Mouse (Mus musculus) mesoderm, embryonic 11.5 days (tissue): ENCODE data around the gene Ptpn14.
A peak's percentile ranks its signal among the peaks of the same experiment; 100 is the strongest.

Experiments
- DNase-seq: peaks from one replicate; pipeline ENCODE4 v3.0.0-alpha.2; 2012; ENCODE audit warnings: low read depth, low spot score

Gene Ptpn14

DNA sequence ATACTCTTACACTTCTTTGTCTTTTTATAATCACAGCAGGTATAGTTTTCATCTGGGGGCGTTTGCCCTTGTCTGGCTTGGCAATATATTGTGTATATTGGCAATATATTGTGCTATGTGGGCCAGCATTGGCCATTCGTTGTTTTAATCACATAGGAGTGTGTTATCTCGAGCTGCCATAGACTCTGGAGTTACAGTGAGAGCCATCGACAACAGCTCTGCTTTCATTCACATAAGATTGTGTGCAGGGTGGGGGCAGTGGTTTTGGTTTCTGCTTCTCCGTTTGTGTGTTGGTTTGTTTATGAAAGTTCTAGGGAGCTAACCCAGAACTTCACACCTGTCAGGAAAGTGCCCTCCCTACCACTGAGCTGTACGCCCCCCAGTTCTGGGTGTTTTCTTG is 138.6 kb downstream of the Ptpn14 start:
- no peak for DNase-seq

DNA sequence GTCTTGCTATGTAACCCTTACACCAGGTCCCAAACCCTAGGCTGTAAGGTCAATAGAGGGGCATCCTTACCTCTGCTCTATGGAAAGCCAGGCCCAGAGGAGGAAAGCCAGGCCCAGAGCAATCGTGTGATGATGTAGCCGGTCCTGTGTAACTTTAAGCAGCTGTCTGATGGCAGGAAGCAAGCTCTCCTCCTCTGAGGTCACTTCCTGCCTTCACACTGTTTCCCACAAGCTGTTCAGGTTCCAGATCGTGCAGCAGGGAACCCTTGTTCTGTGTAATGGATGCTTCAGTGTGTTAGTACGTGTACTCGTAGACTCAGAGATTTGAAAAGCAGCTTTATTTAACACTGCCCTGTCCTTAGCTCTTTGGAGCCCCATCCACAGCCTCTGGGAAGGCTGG is 139.0 kb downstream of the Ptpn14 start:
- DNase-seq: no peak

DNA sequence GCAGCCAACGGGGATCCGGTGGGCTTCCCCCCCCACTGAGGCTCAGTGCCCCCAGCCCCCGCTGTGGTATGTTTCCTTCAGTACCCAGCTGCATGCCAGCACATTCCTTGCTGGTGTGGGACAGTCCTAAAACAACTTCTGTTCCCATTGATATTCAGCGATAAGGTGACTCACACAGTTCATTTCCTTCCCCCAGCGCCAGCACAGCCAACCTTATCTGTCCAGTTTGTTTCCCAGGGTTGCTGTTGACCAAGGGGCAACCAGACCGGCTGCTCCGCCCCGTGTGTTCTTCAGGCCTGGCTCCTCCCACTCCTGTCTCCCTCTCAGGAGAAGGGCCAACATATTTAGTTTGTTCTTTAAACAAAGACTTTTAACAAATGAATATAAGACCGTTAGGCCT is 139.4 kb downstream of the Ptpn14 start:
- DNase-seq: no peak

DNA sequence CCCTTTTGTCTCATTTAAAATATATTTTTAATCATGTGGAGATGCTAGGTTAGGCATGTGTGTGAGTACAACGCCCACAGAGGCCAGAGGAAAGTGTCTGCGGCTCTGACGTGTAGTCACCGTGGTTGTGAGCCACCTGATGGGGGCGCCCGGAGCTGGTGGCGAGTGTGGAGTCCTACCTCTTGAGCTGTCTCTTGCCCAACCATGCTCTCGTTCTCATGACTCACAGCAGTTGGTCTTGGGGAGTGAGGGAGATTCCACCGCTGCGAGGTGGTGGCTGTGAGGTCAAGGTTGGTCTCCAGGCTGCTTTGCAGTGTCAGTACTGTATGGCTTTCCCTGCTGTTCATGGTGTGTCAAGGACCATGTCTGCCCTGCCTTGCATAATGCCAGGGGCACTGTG is 140.0 kb downstream of the Ptpn14 start:
- no peak for DNase-seq

DNA sequence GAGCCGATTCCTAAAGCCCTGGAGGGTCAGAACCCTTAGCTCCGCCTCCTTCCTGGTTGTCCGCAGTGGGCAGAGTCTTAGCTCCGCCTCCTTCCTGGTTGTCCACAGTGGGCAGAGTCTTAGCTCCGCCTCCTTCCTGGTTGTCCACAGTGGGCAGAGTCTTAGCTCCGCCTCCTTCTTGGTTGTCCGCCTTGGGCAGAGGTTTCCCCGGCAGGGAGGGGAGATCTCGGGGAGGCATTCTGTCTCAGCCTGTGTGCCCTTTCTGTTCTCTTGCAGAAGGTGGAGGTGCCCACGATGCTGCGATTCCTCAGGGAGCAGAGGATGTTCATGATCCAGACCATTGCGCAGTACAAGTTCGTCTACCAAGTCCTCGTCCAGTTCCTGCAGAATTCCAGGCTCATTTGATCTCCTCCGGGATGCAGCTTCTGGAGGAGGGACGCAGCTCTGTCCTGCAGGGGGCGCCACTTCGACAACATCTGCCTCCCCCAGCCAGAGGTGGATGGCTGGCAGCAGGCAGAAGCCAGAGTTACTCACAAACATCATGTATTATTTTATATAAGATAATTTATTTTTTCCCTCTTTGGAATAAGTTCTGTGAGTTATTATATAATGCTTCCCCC is 141.7 kb downstream of the Ptpn14 start:
- no peak for DNase-seq

DNA sequence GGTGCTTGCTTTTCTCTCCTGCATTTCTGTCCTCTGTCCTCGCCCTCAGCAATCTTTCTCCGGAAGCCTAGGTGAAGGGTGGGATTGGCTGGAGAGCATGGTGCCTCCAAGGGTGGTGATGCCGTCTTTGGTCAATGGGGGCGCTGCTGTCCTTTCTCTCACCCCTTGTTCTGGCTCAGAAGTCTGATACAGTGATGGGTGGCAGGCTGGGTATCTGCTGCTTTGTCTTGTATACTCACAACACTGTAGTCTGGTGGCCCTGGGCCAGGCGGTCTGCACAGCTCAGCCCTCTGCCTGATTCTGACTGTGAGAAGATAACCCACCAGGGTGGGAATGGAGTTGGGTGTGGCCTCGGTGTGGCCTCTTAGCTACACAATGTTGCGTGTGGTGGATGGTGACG is 142.5 kb downstream of the Ptpn14 start:
- no peak for DNase-seq

DNA sequence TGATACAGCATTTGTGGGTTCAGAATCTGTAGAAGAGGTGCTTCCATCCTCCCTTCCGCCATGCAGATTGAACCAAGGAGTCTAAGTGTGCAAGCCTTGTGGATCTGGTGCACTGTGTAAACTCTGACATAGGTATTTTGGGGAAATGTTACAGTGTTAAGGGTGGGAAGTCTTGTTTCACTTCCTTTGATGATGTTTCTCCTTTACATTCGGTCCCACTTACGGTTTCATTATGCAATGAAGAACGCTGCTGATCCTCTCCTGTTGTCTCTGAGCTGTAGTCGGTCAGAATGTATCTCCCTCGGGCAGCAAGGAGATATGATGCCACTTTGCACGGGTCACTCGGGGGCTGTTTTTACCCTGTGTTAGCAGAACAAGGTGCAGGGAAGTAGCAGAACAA is 143.6 kb downstream of the Ptpn14 start:
- DNase-seq: no peak

DNA sequence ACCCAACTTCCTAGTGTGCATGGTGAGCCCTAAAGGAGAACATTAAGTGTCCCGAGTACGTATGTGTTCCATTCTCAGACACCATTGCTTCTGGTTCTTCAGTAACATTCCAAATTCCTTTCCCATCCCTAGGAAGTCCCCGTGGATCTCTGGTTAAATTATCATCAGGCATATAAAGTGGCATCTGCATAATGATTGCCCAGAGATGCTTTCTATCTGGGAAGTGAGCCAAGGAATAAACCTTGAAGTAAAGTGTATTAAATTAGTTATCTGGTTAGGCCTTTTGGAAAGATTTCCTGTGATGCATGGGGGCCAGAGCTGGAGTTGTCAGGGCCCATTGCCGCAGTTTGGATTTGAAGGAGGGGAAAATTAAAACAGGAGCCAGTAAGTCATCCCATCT is 144.0 kb downstream of the Ptpn14 start:
- DNase-seq: no peak

DNA sequence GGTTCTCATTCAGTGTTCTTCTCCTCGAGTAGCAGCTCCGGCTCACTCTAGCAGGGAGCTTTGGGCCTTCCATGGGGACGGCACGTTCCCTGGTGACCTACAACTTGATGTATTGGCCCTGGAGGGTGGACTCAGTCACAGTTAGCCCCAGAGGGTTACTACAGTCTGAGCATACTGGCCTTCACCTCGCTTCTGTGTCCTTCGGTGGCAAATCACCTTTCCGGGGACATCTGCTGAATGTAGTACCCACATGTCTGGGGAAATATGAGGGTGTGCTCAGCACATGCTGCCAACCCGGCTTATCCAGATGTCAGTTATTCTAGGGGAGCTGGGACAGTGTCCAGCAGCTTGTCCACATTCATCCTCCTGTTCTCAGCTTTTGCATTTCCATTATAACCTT is 145.5 kb downstream of the Ptpn14 start:
- no peak for DNase-seq

DNA sequence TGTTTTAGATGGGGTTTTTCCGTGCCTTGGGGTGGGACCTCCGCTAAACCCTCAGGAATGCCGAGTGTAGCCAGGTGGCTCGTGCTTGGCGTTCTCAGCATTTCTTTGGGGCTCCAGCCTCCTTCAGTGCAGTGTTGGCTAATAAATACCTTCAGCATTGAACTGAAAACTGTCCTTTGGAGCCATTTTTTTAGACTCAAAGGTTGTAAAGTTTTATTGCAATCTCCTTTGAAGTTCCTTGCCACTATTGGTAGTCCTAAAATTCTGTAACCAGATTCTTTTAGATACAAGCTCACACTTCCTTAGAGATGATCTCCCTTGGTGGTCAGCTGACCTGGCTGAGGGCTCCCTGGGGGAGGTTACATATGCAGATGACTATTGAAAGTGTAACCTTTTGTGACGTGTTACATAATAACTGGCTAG is 147.4 kb downstream of the Ptpn14 start:
- DNase-seq: no peak

DNA sequence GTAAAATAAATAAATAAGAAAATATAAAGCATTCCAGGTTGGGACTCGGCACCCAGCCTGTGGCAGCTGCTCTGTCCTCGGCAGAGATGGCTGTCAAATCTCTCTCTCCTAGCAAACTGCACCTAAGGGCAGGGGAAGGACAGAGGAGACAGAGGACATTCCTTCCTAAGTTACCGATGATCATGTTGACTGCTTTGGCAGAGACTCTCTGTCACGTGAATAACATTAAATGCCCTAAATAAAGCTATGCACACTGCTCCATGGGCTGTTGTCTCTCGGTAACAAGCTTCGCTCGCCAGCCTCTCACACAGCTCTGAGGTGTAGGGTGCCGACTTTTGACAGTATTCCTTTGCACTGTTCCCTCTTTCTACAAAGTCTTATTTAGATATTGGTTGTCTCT is 148.1 kb downstream of the Ptpn14 start:
- DNase-seq: no peak

DNA sequence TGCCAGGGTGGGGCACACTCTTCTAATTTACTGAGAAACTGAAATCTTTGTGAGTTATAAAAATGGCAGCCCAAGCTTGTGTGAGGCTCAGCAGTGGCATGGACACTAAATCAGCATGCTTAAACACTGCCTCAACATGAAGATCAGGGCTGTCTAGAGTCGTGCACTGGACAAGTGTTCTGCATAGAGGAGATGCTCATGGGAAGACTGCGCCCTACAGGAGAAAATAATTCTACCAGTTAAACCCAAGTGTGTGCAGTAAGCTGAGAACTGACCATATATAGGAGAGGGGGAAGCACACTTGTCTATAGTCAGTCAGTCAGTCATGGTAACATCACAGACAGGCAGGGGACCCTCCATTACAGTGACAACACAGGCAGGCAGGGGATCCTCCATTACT is 151.1 kb downstream of the Ptpn14 start:
- no peak for DNase-seq

DNA sequence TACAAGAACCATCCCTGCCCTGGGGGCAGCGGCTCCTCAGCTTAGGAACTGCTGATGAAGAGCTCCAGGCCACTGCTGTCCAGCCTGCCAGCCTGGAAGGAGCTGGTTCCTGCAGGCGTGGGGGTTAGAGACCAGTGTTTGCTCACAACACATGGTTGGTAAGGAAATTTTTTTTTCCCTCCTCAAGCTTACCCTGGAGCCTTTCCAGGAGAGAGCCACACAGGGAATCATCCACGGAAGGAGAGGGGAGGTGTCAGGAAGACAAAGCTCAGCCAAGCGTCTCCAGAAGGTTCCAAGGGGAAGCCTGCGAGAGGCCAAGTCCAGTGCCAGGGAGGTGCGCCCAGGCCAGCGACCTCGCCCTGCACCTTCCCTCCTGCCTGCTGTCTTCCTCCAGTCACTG is 151.9 kb downstream of the Ptpn14 start:
- no peak for DNase-seq

DNA sequence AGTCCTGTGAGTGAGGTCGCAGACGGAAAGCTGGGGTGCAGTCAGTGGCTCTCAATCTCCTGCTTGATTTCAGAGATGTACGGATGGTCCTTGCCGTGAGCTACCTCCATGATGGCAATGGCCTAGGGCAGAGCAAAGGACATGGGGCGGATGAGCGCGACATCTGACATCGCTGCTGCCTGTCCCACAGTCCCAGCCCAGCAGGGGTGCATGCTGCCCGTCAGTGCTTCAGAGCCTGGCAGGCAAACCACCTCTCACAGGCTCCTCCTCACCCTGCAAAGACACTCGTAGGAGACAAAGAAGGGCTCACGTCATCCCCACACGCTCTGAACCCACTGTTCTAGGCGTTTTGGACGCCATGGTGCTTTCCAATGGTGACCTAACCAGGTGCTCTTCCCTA is 152.7 kb downstream of the Ptpn14 start:
- no peak for DNase-seq

DNA sequence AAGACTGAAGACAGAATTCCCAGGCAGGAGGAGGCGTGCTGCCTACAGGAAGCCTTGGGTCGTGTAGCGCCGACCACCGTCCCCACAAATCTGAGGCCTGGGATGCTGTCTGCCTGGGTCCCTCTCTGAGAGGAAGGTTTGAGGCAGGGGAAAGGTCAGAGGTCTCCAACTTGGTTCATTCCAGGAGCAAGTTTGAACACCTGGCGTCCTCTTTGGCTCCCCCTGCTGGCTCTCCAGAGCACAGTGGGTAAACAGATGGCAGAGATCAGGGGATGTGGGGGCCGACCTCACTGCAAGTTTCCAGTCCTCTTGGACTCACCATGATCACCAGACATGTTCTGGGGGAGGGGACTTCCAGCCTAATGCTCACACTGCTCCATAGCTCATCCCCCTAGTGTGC is 154.8 kb downstream of the Ptpn14 start:
- DNase-seq: peak; percentile 69

DNA sequence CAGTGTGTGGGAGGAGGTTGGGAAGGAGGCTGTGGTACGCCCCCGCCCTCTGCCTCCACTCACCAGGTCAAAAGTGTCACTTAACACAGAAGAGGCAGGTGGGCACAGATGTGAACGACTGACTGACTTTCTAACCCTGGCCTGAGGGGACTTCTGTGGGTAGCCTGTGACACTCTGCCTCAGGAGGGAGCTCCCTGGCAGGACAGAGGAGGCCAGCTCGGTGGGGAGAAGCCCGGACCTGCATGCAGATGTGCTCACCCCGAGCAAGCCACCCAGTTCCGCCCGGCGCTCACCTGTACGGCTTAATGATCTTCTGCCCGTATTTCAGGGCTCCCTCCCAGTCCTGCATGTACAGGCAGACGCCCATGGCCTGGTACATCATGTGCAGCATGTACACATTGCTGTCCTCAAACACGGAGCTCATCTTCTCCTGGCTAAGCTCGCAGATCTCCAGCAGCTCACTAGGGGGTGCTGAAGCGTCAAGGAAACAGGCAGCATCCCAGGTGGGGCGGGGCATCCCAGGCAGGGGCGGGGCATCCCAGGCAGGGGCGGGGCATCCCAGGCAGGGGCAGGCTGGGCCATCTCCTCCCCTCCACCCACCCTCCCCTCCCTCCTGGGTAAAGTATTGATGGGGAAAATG is 155.6 kb downstream of the Ptpn14 start:
- DNase-seq: peak; percentile 54

DNA sequence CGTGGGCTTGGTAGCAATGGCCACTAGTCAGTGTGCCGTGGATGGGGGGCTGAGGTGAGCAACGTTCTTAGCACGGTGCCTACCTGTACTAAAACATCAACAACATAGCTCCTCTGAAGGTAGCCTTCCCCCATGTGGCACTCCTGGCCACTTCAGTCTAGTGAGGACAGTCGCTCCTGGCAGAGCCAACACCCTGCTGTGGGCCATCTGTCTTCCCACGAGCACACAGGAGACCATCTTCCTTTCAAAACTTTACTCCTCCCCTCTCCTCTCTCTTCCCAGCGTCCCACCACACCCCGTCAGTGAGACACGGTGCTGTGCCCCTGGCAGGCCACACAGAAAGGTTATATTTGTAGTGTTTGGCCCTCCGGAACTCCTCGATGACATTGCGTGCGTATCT is 156.9 kb downstream of the Ptpn14 start:
- DNase-seq: no peak

DNA sequence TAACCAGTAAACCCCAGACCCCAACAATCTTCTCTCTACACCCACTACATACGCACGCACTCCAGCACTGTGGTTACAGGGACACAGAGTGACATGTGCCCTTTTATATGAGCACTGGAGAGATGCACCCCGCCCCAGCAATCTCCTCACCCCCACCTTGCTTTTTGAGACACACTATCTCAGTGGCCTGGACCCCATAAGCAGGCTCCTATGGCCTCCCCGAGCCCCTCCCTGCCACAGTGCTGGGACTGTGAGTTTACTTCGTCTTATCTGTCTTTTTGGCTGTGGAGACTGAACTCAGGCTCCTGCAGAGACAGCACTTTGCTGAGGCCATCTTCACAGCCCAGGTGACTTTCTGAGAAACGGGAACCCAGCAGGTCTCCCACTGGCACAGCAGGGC is 157.9 kb downstream of the Ptpn14 start:
- no peak for DNase-seq

DNA sequence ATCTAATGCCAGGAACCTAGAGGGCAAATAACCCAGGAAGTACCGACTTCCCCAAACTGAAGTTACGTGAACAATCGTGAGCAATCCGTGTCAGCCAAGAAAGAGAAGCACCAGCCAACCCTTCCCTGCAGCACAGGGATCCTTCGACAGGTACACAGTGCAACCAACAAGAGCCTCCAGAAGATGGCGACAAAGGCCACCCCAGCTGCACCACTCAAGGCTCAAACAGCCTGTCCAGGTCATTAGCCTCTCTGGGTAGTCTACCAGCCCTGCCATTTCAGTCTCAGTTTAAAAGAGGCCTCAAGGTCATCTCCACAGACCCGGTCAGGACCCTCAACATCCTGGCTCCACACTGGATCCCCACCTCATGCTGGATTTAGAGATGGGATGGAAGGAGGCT is 159.4 kb downstream of the Ptpn14 start:
- peak; percentile 79 for DNase-seq

DNA sequence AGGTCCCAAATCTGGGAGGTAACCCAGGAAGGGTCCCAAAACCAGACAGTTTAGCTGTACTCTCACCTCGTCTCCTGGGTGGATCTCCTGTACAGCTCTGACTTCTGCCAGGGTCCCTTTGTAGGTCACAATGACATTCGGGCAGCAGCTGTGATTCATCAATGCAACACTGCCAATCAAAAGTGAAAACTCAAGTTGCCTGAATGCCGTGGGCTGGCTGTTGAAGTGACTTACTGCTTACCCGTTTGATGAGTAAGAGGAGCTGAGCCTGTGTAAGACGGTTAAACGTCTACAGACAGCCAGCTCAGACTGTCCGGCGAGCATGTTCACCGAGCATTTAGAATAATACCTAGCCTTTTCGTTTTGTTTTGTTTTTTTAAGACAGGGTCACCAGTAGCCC is 160.7 kb downstream of the Ptpn14 start:
- no peak for DNase-seq

DNA sequence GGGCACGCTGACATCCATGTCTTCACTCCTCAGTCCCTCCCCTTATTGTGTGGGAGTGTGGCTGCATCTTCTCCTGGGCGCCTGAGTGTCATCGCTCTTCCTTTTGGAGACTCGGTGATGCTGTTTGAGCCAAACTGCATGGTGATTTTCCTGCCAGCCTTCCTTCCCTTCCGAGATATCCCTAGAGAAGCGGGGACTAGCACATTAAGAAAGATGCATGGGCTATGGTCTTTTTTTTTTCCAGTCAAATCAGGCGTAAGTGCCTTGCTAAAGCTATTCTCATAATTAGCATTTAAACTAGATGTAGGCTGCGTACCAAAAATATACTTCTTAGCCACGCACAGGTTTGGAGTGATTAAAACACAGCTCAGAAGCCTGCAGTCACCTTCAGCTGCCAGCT is 166.1 kb downstream of the Ptpn14 start:
- no peak for DNase-seq

DNA sequence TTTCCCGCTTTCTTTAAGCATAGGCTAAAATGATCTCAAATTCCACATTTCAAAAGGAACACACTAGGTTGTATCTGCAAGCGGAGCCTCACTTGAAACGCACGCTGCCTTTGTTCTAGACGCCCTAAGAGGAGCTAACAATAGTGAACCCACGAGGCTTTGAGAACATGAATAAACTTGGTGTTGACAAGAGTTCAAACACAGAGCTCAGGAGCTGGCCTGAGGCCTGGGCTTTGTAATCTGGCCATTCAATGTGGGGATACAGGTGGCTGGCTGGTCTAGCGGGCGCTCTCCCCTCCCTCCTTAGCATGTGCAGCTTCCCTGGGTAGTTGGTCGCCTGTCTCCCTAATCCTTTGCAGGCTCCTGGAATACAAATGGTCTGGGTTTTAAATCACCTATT is 169.8 kb downstream of the Ptpn14 start:
- no peak for DNase-seq

DNA sequence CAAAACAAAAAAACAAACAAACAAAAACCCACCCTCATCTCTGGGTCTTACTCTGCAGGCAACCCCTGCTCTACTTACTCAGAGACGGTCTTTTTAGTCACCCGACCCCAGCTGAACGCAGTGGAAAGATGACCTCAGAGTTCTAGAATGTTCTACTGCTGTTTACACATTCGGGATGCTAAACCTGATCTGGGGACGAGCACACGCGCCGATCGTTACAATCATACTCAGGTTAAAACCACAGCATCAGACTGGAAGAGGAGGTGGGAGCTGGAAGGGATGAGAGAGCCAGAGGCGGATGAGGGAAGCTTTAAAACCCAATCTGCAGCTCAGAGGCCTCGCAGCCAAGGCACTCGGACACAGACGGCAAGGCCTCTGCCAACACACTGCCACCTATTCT is 170.6 kb downstream of the Ptpn14 start:
- no peak for DNase-seq

DNA sequence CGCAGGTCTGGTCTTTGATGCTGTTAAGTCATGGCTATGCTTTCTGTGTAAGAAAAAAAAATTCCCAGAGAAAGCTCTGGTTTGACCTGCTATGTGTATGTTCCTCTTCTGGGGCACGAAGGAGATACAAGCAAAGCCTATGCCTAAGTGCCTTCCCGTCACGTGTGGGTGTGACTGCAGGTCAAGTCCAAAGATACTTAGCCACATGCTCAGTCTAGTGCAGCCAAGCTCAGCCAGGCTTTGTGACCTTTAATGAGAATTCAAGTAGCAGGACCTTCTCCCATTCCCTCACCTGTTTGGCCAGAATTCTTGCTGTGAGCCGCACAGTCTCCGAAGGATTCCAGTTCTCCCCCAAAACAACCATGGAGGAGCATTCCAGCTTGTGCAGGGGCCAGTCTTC is 171.5 kb downstream of the Ptpn14 start:
- DNase-seq: no peak
